Mouse (Mus musculus): ENCODE measurements around the gene Corin. TPM values are rescaled to one million over a fixed set of nuclear protein-coding genes. Genes with fewer than 3 reads are reported as not detected.

Corin gene
- total RNA-seq (2021): 100 to 1,000 TPM; 117 to 153 TPM
- long read RNA-seq, experiment 1, full-length matches to known transcripts: 24 of 61 reads
- long read RNA-seq, experiment 1, partial matches to known transcripts: 8 of 61 reads
- long read RNA-seq, experiment 1, other reads (novel, unspliced or antisense): 29 of 61 reads
- long read RNA-seq, experiment 2, full-length matches to known transcripts: 8 of 28 reads
- long read RNA-seq, experiment 2, partial matches to known transcripts: 11 of 28 reads
- long read RNA-seq, experiment 2, other reads (novel, unspliced or antisense): 9 of 28 reads

DNA sequence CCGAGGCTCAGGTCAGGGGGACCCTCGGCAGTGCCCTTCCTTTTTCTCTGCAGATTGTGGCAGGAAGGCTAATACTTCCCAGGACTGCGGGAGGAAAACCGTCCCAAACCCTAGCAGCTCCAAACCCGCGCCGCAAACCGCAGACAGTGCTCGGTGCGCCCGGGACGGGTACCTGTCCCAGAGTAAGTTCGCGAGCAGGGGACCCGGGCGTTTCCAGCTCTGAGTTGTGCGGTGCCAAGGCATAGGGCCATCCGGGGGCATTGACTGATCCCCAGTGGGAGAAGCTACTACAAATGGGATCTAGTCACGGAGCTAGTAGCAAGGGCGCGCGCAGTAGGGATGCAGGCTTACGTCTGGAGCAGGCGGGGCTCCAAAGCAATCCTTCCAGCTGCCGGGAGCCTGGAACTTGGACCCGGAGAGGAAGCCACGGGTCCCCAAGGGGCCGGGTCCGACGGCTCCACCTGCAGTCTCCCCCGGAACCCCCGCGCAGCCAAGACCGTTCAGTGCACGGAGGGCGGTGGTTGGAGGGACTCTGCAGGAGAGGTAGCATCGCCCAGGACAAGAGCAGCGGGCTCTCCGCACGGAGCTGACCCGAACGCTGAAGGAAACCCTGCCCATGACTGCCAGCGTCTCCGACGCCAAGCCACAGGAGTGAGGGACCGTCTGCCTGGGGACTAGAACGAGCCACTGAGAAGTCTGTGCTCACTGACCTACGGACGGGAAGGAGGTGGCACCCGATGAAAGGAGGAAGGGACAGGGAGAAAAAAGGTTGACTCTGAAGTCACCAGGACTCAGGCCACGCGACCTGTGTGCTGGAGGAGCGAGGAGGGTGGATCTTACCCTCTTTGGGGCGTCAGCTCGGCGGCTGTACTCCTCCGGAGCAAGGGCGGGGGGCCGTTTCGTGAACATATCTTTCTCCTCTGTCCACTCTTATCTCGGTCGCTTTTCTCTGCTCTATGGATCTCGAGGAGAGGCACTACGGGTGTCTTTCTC lies at the start of gene Corin:
Gene Corin (minus strand): TSS at position 943 of the 993 bp plus-strand sequence.
- DNase-seq: peak; percentile 41 to 61

DNA sequence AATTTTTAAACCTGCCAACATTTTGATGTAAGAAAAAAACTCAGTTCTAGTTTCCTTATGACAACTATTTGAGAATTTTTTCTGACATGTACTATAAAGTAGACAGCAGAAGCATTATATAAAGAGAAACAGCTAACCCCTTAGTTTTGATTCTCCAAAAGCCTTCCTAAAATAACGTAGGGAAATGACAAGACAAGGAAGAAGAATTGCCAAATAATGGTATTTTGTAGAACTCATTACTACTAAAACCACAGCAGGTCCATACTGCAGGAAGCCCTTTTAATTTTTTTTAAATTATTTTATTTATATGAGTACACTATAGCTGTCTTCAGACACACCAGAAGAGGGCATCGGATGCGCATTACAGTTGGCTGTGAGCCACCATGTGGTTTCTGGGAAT lies 46.9 kb upstream of the Corin start:
- DNase-seq: no peak

DNA sequence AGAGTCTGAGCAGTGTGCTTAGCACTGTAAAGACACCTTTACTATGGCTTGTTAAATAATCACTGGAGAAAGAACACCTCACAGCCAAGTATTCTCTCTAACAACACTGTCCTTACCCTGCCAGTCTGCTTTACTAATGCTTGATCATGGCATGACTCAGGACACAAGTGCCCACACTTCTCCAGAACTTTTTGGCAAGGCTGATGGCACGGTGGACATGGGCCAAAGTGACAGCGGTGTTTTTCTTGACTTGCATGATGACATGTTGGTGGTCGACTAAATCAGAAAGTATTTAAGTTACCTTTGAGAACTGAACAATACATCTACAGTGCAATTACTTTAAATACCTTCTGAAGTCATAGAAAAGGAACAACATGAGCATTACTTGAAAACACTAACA lies 24.6 kb upstream of the Corin start:
- DNase-seq: peak in 1 of 2 experiments; percentile 32

DNA sequence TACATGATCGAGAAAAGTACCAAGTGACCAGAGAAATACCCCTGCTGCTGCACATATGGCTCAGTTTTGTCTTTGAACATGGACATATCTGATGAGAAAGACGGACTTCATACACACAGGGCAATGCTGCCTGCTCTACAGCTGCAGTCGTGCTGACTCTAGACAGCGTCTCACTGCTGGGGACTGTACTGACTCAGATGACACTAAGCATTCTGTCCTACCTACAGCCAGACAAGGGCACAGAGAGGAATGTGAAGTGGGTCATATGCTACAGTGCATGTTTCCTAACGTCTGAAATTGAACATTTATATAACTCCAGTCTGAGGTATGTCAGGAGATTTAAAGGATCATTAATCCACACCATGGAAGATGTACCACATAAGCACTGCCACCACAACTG lies 9.5 kb upstream of the Corin start:
- DNase-seq: no peak

DNA sequence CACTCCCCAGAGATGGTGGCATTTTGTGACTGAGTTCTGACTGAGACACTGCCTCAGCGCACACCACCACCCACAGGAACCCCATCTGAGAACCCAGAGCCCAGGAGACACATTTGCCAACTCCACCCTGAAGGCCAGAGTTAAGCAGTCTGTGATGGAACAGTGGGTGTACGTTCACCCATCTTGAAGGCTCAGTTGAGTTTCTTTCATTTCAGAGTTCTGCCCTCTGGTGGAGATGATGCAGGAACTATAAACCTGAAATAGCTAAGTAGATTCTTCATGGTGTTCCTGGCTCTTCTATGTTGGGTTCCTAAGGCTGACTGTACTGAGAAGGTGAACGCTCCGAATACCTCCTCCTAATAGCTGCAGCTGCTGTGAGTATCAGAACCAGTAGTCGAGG lies 1.5 kb upstream of the Corin start:
- no peak for DNase-seq

DNA sequence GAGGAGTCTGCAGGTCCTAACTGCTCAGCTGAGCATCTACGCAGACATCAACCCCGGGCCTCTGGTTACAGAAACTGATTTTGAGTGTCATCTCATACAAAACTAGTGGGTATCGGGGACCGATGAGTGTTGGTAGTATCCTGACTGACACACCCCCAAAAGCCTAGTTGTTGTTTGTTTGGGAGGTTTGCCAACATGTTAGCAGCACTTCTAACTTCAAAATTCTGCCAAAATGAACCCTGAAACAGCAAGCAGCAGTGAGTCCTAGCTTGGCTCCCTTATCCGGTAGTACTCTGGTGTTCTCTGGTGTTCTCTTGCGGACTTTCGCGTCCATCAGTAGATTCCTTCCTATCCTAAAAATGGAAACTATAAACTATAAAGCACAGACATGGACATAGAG lies 1.5 kb downstream of the Corin start:
- no peak for DNase-seq

DNA sequence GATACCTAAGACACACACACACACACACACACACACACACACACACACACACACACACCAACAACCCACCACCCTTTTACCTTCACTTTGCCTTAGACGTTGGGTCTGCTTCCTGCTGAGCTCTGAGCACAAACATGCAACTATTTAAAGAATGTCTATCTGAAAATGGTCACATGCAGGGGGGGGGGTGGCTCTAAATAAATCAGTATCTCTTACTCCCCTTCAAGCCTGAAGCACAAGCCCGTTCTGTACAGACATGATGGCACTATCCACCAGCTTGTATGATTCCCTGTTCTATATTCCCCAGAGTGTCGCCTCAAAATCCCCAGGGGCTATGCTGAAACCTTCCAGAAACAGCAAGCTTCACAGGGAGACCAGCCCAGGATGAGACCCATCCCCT lies 2.5 kb downstream of the Corin start:
- no peak for DNase-seq

DNA sequence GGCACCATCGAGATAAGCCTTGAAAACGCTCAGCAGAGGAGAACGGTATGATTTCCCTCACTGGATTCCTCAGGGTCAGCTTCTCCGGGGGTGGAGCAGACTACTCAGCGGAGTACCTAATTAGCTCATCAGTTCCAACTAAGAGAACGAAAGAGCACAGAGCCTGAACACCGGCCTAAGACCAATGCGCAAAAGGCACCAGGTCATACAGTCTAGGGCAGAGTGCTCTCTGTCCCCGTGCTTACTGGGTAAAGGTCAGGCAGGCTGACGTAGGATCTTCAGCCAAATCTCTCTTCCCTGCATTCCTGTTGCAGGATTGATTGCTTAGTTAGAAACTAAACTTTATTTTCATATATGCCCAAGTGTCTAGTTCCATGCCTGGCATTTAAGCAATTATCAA lies 6.0 kb downstream of the Corin start:
- no peak for DNase-seq

DNA sequence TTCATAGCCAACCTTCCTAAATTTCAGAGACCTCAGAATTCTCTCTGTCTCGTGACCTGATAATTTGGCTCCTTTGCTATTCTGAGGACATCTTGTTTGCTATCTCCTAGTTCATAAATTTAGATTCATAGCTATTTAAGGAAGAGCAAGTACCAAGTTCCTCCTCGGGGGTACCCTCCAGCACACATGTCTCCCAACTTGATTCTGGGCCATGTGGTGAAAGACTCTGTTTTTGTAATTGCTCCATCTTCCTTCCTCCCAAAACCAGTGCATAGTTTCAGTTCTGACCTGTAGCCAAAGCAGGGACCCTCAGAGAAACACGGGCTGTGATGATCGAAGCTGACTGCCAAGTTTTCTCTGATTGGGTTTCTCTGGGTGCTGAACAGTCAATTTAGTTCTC lies 7.5 kb downstream of the Corin start:
- DNase-seq: no peak

DNA sequence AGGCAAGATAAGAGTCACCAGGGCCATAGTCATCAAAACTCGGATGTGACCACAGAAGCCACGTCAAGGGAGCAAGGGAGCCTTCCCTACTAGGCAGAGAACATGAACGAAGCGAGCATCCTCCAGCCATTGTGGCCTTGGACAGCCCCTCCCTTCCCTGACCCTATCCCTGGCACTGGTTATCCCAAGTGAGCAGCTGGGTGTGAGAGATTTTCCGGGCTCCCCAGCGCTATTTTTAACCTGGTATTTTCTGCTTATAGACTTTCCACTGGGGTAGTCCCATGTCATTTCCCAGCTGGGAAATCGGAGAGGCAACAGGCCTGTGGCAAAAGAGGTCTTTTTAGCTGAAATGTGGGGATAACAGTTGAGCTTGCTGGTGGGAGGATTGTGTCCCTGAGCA lies 10.4 kb downstream of the Corin start:
- DNase-seq: peak in 1 of 2 experiments; percentile 45

DNA sequence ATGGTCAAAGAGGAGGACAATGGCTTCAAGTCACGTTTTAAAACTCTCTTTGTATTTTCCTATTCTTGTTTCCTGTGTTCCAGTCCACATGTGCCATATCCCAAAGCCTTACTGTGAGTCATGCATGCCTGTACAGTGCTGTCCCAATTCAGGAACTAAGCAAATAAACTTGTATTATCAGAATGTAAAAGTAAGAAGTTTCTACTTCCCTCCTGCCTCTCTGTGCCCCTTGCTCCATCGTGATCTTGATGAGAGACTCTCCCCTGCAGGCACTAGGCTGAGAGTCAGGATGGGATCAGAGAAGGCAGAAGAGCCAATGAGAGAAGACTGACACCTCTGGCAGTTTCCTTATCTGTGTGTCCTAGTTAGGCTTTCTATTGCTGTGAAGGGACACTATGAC lies 13.0 kb downstream of the Corin start:
- DNase-seq: no peak

DNA sequence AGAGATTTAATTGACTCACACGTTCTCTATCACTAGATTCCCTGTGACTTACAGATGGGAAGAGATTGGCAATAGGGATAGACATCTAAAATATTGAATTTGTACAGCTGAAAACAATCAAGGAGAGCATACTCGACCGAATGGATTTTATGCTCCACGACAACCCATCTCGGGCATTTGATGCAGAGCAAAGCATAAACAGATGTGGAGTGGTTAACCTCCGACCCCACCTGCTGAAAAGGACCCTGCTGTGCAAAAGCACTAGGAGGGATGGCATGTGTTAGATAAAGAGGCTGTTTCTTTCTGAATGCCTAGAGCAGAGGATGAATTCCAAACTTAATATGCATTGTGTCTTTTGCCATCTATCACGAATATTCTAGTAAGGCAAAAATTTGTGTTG lies 23.8 kb downstream of the Corin start:
- DNase-seq: no peak

DNA sequence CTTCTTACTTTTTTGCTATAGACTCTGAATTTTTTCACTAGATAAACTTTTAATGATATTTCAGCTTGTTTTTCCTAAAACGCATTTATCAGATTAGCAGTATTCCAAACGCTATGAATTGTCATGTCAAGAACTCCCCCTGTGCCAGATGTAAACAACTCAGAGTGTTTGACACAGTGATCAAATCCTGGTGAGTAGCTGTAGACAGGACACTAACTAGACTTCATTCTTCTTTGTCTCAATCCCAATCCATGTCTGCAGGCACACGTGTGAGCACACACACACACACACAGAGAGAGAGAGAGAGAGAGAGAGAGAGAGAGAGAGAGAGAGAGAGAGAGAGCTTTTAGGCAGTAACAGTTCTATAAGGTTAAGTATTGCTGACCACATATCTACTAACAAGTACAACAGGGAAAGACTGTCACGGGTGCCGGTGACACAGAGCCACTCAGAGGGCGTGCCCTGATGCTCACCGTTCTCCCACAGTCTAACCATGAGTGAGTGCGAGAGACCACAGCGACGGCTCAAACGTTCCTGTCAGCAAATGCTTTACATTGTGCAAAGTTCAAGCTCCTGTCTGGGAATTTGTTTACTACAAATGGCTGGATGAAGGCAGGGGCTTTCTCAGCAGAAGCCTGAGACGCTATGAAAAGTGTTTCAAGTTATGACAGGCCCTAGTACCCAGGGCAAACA lies 31.8 kb downstream of the Corin start:
- DNase-seq: no peak

DNA sequence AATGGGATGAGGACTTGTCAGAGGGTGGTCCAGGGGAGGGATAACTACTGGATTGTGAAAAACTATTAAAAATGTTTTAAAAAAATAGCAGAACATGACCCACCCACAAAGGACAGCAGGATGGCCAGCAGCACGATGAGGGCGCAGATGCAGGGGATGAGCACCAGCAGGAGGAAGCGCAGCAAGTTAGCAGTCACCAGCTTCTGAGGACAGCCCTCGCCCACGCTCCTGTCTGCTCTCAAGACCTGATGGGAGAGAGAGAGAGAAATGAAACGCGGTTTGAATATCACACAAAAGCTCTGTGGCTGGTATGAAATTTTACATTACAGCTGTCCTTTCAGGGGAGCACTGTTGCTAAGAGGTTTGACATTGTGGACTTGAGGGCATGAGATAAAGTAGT lies 32.5 kb downstream of the Corin start:
- no peak for DNase-seq

DNA sequence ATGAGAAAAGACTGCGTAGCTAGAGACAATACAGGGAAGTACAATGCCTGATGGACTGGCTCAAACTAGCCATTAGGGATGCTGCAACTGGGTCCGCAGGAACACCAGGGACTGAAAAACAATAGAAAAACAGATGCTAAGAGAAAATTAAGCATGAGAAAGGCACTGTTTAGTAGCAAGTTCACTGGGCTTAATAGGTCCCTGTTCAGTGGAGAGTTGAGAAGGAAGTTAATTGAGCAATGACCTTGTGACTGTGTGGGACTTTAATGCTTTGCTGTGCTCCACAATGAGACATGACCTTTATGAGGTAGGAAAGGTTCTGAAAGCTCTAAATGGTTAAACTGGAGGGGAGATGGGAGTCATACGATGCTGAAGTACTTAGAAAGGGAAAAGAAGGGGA lies 39.3 kb downstream of the Corin start:
- DNase-seq: no peak

DNA sequence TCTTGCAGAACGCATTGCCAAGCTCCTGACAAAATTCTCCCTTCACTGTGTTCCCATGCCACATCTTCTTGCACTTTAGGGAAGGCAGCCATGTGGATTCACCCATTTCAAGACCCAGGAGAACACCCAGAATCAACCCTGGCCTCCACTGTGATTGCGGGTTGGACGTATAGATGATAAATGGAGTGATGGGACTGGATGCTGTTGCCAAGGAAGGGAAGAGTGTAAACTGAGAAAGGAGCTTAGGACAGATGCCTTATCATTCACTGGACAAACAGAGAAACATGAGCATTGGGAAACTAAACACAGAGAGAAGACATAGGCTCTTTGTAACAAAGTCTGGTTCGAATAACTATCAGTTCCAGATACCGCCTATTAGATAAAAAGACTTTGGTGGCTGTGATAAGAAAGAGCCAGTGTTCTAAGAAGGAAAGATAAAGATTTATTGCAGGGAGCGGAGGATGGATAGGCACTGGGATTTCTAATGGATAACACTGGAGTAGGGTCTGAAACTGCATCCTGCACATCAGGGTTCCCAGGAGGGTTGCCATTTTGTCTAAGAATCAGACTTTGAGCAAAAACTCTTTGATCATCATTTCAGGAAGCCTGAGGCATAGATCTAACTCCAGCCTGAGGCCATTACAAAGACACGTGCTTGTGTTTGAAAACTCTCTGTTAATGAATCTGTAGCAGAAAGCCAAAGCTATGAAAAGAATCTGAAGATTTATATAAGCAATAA lies 44.7 kb downstream of the Corin start:
- DNase-seq: no peak

DNA sequence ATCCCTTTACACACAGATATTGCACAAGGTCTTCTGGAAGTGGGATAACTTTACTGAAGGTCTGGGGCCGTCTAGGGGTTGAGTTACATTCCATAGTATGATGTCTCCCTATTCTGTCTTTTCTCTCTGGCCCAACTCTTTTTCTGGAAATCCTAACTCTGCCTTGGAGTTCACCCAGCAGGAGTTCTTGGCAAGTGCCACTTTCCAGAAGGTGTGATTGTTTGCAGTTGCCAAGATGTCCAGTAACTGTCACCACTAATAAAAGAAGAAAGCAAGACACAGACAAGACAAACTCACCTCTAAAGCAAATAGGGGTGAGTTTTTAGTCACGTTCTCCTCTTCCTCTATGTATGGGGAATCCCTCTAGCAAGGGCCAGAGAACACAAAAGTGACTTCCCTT lies 50.6 kb downstream of the Corin start:
- peak; percentile 67 to 70 for DNase-seq

DNA sequence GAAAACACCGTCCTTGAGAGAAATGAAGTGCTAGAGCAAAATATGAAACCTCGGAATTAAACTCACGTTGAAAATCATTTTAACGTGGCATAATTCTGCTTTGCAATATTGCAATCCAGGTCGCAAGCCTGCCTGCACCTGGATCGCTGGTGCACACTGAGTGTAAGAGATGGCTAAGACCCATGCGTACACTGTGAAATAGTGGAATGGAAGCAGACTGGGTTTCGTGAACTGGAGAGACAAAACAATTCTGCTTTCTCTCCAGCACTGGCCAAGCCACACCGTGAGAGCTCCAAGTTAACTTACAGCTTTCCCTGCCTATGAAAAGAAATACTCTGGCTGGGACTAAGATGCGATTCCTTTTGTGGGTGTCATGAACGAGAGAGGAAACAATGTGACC lies 51.1 kb downstream of the Corin start:
- no peak for DNase-seq

DNA sequence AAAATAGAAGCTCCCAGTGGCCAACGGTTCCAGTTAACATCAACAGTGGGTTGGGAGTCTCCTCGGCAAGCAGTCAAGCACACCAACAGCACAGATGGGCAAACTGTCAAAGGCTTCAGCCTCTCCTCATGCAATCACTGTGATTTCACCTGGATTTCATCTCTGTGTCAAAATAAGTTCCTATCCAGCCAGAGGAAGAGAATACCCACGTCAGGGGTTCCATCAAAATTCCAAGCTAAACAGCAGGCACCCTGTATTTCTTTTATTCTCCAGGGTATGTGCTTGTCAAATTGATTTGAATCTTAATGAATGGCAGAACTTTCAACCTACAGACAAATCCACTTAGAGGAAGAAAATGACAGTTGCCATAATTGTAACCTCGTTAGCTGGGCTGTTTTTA lies 51.5 kb downstream of the Corin start:
- no peak for DNase-seq

DNA sequence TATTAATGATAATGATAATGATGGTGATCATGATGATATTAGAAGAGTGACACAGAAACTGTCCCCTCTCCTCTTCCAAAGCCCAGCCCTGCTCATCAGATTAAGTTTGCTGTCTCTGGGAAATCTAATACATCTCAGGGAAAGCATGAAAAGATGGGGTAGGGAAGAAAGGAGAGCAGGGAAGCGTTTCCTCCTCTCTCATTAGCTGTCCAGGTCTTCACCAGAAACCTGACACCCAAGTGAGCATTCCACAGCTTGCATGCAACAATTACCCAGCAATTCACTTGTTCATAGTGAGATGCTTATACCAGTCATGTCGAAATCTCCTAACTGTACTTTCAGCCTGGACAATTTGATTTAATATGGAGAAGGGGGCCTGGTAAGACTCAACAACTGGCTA lies 55.4 kb downstream of the Corin start:
- DNase-seq: no peak

DNA sequence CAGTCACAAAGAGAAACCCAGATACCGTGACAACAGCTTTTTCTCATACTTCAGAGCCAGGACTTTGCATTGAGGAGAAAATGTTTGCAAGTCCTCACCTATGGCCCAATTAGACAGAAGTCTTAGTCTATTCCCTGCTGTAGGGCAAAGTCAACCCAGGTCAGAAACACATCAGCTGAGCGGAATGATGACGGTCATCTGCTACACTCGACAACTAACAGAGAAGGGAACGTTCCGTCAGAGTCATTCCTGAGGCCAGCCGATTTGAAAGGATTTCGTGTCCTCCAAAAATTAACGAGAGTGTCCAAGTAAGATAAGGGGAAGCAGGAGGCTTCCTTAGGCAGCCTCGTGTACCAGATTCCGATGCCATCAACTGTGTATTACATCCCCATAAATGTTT lies 58.2 kb downstream of the Corin start:
- peak; percentile 73 to 81 for DNase-seq

DNA sequence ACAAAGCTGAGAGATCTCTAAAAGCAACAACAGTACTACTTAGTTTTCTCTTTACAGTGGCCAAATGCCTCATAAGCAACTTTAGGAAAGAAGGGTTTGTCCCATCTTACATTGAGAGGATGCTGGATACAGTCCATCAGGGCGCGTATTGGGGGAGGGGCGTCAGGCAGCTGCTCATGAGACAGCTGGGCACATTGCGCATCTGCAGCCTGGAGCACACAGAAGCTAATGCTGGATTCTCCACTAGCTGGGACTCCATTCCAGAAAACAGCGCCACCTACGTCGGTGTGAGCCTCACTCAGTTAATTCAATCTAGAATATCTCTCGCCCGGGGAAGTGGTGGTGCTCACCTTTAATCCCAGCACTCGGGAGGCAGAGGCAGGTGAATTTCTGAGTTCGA lies 60.3 kb downstream of the Corin start:
- DNase-seq: peak in 1 of 2 experiments; percentile 10
